Mouse (Mus musculus): ENCODE data around the gene Cwc22. TPM values are rescaled to one million over a fixed set of nuclear protein-coding genes. Genes with fewer than 3 reads are reported as not detected.

Gene Cwc22
- polyA plus RNA-seq, 1 experiment from 2014 or later: 13.7 TPM

DNA sequence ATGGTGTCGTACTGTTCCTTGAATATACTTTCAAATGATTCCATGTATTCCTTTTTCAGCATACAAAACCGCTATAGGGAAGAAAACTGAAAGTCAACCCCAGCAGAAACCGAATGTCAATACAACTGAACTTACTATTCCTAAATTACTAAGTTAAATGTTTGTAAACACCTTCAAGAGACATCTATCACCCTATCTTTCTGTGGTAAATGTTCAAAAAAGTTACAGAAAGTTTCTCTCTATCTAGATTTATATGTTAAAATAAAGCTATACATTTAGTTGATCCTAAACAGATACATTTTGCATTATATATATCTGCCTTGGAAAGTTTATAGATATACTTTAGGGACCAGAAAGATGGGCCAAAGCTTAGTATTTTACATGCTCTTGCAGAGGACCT, 39.0 kb downstream of the Cwc22 start:
- Histone ChIP-seq H3K27ac (no peak overlapping the region), H3K27me3 (no peaks in the 10 kb centered on the region), H3K4me1 (replicated peaks) (no peaks in the 10 kb centered on the region), H3K36me3 (peaks cover 53% of the 10 kb centered on the region), H3K4me3 (no peak overlapping the region), H3K9me3 (replicated peaks) (no peaks in the 10 kb centered on the region), H3K9ac (no peak overlapping the region), H3K4me2 (no peak overlapping the region)
- WGBS: 92% methylated on average over 3 of the region's 3 CpGs
- ATAC-seq (replicated peaks; ENCODE audit: insufficient number of reproducible peaks, insufficient read depth, low FRiP score, low read depth): no peak

- Histone ChIP-seq H3K9me3 (replicated peaks) (no peaks in the 10 kb centered on the region), H3K4me2 (no peak overlapping the region), H3K4me1 (replicated peaks) (no peaks in the 10 kb centered on the region), H3K27ac (no peak overlapping the region), H3K27me3 (no peaks in the 10 kb centered on the region), H3K36me3 (peaks cover 57% of the 10 kb centered on the region), H3K9ac (no peak overlapping the region), H3K4me3 (no peak overlapping the region)
- ATAC-seq (replicated peaks; ENCODE audit: insufficient number of reproducible peaks, insufficient read depth, low FRiP score, low read depth): no peak
- 72% methylated on average over 7 of the region's 7 CpGs for WGBS
These were observed 41.2 kb downstream of the Cwc22 start for GRCm38 (mm10) chr2:77905023-77905422.

DNA sequence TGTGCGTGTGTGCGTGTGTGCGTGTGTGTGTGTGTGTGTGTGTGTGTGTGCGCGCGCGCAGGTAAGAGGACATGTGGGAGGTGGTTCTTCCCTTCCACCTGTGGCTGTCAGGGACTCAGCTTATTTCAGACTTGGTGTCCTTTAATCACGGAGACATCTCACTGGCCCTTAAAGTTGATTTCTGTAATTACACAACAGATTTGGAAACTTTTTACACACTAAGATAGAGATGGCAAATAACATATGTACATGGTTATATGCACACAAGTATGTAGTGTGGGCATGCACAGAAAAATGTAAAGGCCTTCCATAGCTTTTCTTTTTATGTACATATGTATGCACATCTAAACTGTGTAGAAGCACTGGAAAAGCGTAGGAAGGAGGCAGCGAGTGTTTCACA, 41.7 kb downstream of the Cwc22 start:
- H3K27ac ChIP-seq: no peak overlapping the region
- no peaks in the 10 kb centered on the region for H3K9me3 ChIP-seq (replicated peaks)
- no peaks in the 10 kb centered on the region for H3K4me1 ChIP-seq (replicated peaks)
- no peak overlapping the region for H3K4me2 ChIP-seq
- H3K9ac ChIP-seq: no peak overlapping the region
- no peaks in the 10 kb centered on the region for H3K27me3 ChIP-seq
- ATAC-seq (replicated peaks; ENCODE audit: insufficient number of reproducible peaks, insufficient read depth, low FRiP score, low read depth): no peak
- no peak overlapping the region for H3K4me3 ChIP-seq
- 90% methylated on average over 10 of the region's 10 CpGs for WGBS
- H3K36me3 ChIP-seq: peaks cover 62% of the 10 kb centered on the region

DNA sequence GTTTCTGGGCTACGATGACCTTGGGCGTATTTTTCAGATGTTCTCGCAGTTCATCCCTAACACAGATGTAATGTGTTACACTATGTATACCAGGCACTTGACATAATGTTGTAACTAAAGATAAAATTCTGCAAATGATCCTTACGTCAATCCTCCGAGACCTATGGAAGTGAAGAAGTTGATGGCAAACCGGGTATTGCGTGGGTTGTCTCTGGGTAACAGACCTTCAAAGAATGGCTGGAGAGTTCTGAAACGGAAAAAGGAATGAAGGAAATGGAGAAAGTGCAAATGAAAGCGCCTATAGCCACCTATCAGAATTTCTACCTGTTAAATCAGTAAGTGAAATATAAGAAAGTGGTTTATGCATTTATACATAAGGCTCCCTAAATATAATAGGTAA, 42.2 kb downstream of the Cwc22 start:
- Histone ChIP-seq H3K4me3 (no peak overlapping the region), H3K27ac (no peak overlapping the region), H3K27me3 (no peaks in the 10 kb centered on the region), H3K9ac (no peak overlapping the region), H3K4me2 (no peak overlapping the region), H3K36me3 (peaks cover 64% of the 10 kb centered on the region), H3K9me3 (replicated peaks) (no peaks in the 10 kb centered on the region), H3K4me1 (replicated peaks) (no peaks in the 10 kb centered on the region)
- no peak for ATAC-seq (replicated peaks; ENCODE audit: insufficient number of reproducible peaks, insufficient read depth, low FRiP score, low read depth)
- WGBS: 92% methylated on average over 9 of the region's 9 CpGs

DNA sequence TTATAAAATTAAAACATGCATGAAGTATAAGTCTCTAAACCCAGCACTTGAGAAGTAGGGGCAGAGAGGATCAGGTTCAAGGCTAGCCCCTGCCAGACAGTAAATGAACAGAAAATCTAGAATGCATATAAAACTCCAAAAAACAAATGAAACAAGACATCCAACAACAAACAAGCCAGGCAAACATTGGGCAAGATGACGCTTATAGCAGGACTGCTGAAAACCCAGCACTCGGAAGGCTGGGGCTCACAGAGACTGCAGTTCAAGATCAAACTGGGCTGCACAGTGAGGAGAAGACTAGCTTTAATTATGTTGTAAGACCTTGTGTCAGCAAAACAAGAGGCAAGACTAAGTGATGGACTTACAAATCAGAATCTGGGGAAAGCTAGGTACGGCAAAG, 43.1 kb downstream of the Cwc22 start:
- H3K27me3 ChIP-seq: no peaks in the 10 kb centered on the region
- H3K9ac ChIP-seq: no peak overlapping the region
- no peak overlapping the region for H3K27ac ChIP-seq
- H3K9me3 ChIP-seq (replicated peaks): no peaks in the 10 kb centered on the region
- 90% methylated on average over 3 of the region's 3 CpGs for WGBS
- peaks cover 72% of the 10 kb centered on the region for H3K36me3 ChIP-seq
- no peak overlapping the region for H3K4me2 ChIP-seq
- no peak for ATAC-seq (replicated peaks; ENCODE audit: insufficient number of reproducible peaks, insufficient read depth, low FRiP score, low read depth)
- H3K4me1 ChIP-seq (replicated peaks): no peaks in the 10 kb centered on the region
- H3K4me3 ChIP-seq: no peak overlapping the region

DNA sequence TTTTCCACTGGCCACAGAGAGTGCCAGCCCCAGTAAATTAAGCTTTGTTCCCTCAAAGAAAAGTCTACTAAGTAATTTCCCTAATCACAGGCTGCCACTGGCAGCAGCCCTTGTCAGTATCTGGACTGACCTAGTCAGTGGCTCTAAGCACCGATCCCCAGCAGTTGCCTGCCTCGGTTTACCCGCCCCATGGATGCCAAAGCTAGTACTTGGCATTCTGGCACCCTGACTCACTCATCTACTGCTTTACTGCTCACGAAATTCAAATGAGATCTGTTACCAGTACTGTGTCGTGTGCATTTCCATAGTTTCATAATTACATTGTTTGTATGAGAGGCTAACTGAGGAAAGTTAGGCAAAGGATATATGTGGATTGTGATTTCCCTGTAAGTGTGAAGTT, 44.9 kb downstream of the Cwc22 start:
- Histone ChIP-seq H3K27me3 (no peaks in the 10 kb centered on the region), H3K4me1 (replicated peaks) (no peaks in the 10 kb centered on the region), H3K4me2 (no peak overlapping the region), H3K4me3 (no peak overlapping the region), H3K9ac (no peak overlapping the region), H3K36me3 (peaks cover 77% of the 10 kb centered on the region), H3K27ac (no peak overlapping the region), H3K9me3 (replicated peaks) (no peaks in the 10 kb centered on the region)
- ATAC-seq (replicated peaks; ENCODE audit: insufficient number of reproducible peaks, insufficient read depth, low FRiP score, low read depth): no peak
- WGBS: 95% methylated on average over 5 of the region's 5 CpGs

GRCm38 (mm10) chr2:77900741-77901140, 45.4 kb downstream of the Cwc22 start:
- no peaks in the 10 kb centered on the region for H3K27me3 ChIP-seq
- H3K9ac ChIP-seq: no peak overlapping the region
- H3K36me3 ChIP-seq: peaks cover 76% of the 10 kb centered on the region
- 90% methylated on average over 5 of the region's 5 CpGs for WGBS
- ATAC-seq (replicated peaks; ENCODE audit: insufficient number of reproducible peaks, insufficient read depth, low FRiP score, low read depth): no peak
- H3K4me1 ChIP-seq (replicated peaks): no peaks in the 10 kb centered on the region
- no peak overlapping the region for H3K4me2 ChIP-seq
- no peak overlapping the region for H3K4me3 ChIP-seq
- H3K9me3 ChIP-seq (replicated peaks): no peaks in the 10 kb centered on the region
- H3K27ac ChIP-seq: no peak overlapping the region

DNA sequence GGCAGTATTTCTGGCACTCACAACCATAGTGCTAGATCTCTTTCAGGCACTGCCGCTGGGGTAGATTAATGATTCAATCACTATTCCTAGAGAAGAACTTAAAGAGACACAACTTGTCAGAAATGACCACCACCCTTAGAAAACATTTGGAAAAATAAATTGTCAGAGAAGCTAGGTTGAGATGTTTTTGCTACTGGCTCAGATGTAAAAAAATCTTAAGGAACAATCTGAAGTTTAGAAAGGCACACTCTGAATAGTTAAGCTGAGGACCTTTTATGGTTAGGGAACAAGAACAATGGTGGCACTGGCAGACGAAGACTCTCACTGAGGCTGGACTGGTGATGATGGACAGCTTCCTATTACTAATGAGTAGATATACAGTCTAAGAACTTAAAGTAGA, 46.1 kb downstream of the Cwc22 start:
- no peaks in the 10 kb centered on the region for H3K27me3 ChIP-seq
- no peak overlapping the region for H3K27ac ChIP-seq
- no peak overlapping the region for H3K4me2 ChIP-seq
- no peak overlapping the region for H3K9ac ChIP-seq
- H3K36me3 ChIP-seq: peaks cover 72% of the 10 kb centered on the region
- no peaks in the 10 kb centered on the region for H3K9me3 ChIP-seq (replicated peaks)
- ATAC-seq (replicated peaks; ENCODE audit: insufficient number of reproducible peaks, insufficient read depth, low FRiP score, low read depth): no peak
- no peak overlapping the region for H3K4me3 ChIP-seq
- WGBS: 81% methylated on average over 2 of the region's 2 CpGs
- H3K4me1 ChIP-seq (replicated peaks): no peaks in the 10 kb centered on the region

- peaks cover 63% of the 10 kb centered on the region for H3K36me3 ChIP-seq
- no peak for ATAC-seq (replicated peaks; ENCODE audit: insufficient number of reproducible peaks, insufficient read depth, low FRiP score, low read depth)
- H3K27me3 ChIP-seq: no peaks in the 10 kb centered on the region
- no peak overlapping the region for H3K4me2 ChIP-seq
- no peak overlapping the region for H3K9ac ChIP-seq
- no peak overlapping the region for H3K27ac ChIP-seq
- no peak overlapping the region for H3K4me3 ChIP-seq
- 97% methylated on average over 2 of the region's 2 CpGs for WGBS
- H3K9me3 ChIP-seq (replicated peaks): no peaks in the 10 kb centered on the region
- no peaks in the 10 kb centered on the region for H3K4me1 ChIP-seq (replicated peaks)
These were observed 47.7 kb downstream of the Cwc22 start for GRCm38 (mm10) chr2:77898436-77898835.

DNA sequence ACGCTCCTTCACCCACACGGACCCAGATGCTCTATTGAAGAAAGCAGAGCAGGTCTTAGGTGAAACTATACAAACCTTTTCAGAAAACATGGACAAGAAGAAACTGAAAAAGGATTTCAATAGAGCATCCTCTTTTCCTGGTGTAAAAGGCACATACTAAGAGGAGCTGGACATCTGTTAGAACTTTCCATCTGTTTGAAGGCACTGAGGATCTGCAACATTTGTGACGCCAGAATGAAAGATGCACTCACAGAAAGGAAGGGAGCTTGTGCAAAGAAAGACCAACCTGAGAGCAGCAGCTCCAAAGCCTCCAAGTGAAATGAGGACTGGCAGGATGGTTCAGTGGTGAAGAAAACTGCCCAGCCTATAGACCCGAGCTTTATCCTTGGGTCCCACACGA, 48.2 kb downstream of the Cwc22 start:
- Histone ChIP-seq H3K27me3 (no peaks in the 10 kb centered on the region), H3K9ac (no peak overlapping the region), H3K9me3 (replicated peaks) (no peaks in the 10 kb centered on the region), H3K4me2 (no peak overlapping the region), H3K36me3 (peaks cover 58% of the 10 kb centered on the region), H3K4me3 (no peak overlapping the region), H3K4me1 (replicated peaks) (no peaks in the 10 kb centered on the region), H3K27ac (no peak overlapping the region)
- no peak for ATAC-seq (replicated peaks; ENCODE audit: insufficient number of reproducible peaks, insufficient read depth, low FRiP score, low read depth)
- WGBS: 85% methylated on average over 5 of the region's 5 CpGs

GRCm38 (mm10) chr2:77897558-77897899, 48.6 kb downstream of the Cwc22 start:
- Histone ChIP-seq H3K4me3 (no peak overlapping the region), H3K4me2 (no peak overlapping the region), H3K27ac (no peak overlapping the region), H3K36me3 (peaks cover 57% of the 10 kb centered on the region), H3K9ac (no peak overlapping the region), H3K4me1 (replicated peaks) (no peaks in the 10 kb centered on the region), H3K9me3 (replicated peaks) (no peaks in the 10 kb centered on the region), H3K27me3 (no peaks in the 10 kb centered on the region)
- 92% methylated on average over 3 of the region's 3 CpGs for WGBS
- ATAC-seq (replicated peaks; ENCODE audit: insufficient number of reproducible peaks, insufficient read depth, low FRiP score, low read depth): no peak

DNA sequence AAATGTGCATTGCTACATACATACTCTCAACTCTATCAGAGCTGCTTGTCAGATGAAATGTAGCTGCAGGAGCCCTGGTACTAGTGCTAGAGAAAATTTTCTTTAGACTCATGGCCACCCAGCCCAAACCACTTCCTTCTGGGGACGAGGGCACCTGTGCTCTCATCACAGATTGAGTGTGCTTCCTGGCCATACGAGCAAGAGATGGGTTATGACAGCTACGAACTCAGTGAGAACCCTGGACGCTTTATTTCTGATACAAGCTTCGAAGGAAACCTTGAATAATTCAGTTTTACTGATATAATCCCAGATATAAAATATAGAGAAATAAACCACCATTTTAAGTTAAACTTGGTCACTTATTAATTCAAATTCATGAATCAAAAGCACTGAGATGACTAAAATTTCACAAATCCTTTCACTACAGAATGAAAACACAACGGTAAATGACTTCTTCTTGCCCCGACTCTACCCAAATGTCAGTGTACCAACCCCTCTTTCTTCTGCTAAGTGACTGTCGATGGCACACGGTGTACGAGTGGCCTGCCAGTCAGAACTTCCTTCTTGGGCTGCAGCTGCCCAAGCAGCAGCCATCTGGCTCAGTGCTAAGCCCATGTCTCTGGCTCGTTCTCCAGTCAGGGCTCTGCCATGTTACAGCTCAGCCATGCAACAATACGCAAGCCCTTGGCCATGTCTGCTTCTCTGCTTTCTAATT, 49.2 kb downstream of the Cwc22 start:
- H3K36me3 ChIP-seq: peaks cover 52% of the 10 kb centered on the region

More for the DNA sequence above, 49.2 kb downstream of the Cwc22 start:
- no peak overlapping the region for H3K9ac ChIP-seq
- no peak overlapping the region for H3K4me2 ChIP-seq
- no peak for ATAC-seq (replicated peaks; ENCODE audit: insufficient number of reproducible peaks, insufficient read depth, low FRiP score, low read depth)
- H3K4me3 ChIP-seq: no peak overlapping the region
- 89% methylated on average over 12 of the region's 12 CpGs for WGBS
- no peaks in the 10 kb centered on the region for H3K4me1 ChIP-seq (replicated peaks)
- no peaks in the 10 kb centered on the region for H3K9me3 ChIP-seq (replicated peaks)
- no peak overlapping the region for H3K27ac ChIP-seq
- no peaks in the 10 kb centered on the region for H3K27me3 ChIP-seq

Data from heart, embryonic 15.5 days (tissue).